Mouse (Mus musculus) E14TG2a.4 (cell line): ENCODE data around the gene Calcoco2.
A peak's percentile ranks its signal among the peaks of the same experiment; 100 is the strongest.

ENCODE experiments used
- H3K27me3 ChIP-seq: 2 replicates; pipeline ENCODE4 v1.6.1; 2014; ENCODE audit warnings: low read length, control low read depth; ENCODE audit not compliant: insufficient read depth
- H3K36me3 ChIP-seq: 2 replicates; pipeline ENCODE4 v1.6.1; 2014; ENCODE audit warnings: low read length, control low read depth; ENCODE audit not compliant: insufficient read depth
- H3K4me1 ChIP-seq: replicated peaks from 2 replicates; pipeline ENCODE4 v1.6.1; 2014; ENCODE audit warnings: low read depth, low read length, control low read depth
- H3K4me3 ChIP-seq: replicated peaks from 2 replicates; pipeline ENCODE4 v1.5.1; 2014; ENCODE audit warnings: mild to moderate bottlenecking, low read length
- H3K9me3 ChIP-seq: 2 replicates; pipeline ENCODE4 v1.6.1; 2014; ENCODE audit warnings: low read length, control low read depth
- CTCF ChIP-seq: conservative IDR thresholded peaks from 2 replicates; pipeline ENCODE4 v1.5.1; 2014; ENCODE audit warnings: low read length
- NANOG ChIP-seq: IDR thresholded peaks from 2 replicates; pipeline ENCODE4 v1.6.1; 2014; ENCODE audit warnings: borderline replicate concordance, low read length, mixed read lengths
- POU5F1 ChIP-seq: IDR thresholded peaks from 2 replicates; pipeline ENCODE4 v1.6.1; 2014; ENCODE audit warnings: low read length, borderline replicate concordance

Gene Calcoco2

DNA sequence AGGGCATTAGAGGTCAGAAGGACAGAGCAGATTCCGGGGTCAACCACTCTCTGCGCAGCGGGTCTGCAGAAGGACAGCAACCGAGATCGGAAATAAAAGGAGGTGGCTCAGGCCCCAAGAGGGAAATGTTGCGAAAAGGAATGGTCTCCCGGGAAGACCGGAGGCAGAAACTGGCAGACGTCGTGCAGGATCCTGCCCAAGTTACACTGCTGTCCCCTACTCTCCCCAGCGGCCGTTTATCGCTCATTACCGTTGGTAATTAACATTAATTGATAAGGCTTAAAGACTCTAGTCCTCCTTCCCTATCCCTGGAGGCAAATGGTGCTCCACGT lies 36.6 kb downstream of the Calcoco2 start:
- H3K27me3 ChIP-seq = no peaks in the 10 kb centered on the region
- H3K4me3 ChIP-seq = peak overlapping the region; percentile 98
- TF ChIP-seq NANOG (no peak), CTCF (no peak), POU5F1 (no peak)
- H3K36me3 ChIP-seq = peaks cover 38% of the 10 kb centered on the region
- H3K4me1 ChIP-seq = peaks cover 46% of the 10 kb centered on the region
- H3K9me3 ChIP-seq = no peaks in the 10 kb centered on the region

DNA sequence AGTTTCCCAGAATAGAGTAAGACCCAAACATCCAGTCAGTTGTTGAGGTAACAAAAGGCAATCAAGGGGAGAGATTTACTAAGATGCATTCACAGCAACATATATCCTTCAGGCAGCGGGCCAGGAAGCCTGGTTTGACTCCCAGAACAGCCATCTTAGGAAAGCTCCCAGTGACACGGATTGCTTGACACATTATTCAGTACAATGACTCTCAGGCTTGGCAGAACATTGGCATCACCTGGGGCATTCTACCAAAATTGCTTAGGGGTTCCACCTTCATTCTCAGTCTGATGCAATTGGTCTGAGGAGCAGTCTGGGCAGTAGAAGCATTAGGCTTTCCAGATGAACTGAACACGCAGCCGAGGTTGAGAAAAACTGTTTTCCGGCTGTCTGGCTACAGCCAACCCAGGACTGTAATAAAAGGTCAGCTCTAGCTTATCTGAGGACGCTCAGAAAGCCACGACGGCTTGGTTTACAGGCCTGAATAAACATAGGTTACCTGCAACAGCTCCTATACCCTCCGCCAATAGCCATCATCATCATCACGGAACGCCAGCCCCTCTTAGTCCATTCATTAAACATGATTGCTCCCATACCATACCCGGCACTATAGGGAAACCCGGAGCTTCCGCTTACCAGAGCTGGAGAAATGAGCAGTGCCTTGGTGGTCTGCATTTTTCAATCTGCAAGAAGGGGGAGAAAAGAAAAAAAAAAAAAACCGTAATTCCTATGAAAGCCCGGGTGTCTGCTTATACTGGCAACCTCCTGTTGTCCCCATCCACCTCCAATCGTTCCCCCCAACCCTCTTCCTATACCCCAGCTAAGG lies 37.2 kb downstream of the Calcoco2 start:
- Histone ChIP-seq H3K4me3 (peak overlapping the region; percentile 98), H3K36me3 (peaks cover 44% of the 10 kb centered on the region), H3K4me1 (peaks cover 46% of the 10 kb centered on the region), H3K27me3 (no peaks in the 10 kb centered on the region), H3K9me3 (no peaks in the 10 kb centered on the region)
- TF ChIP-seq NANOG = no peak
- no peak for TF ChIP-seq POU5F1
- TF ChIP-seq CTCF = no peak

DNA sequence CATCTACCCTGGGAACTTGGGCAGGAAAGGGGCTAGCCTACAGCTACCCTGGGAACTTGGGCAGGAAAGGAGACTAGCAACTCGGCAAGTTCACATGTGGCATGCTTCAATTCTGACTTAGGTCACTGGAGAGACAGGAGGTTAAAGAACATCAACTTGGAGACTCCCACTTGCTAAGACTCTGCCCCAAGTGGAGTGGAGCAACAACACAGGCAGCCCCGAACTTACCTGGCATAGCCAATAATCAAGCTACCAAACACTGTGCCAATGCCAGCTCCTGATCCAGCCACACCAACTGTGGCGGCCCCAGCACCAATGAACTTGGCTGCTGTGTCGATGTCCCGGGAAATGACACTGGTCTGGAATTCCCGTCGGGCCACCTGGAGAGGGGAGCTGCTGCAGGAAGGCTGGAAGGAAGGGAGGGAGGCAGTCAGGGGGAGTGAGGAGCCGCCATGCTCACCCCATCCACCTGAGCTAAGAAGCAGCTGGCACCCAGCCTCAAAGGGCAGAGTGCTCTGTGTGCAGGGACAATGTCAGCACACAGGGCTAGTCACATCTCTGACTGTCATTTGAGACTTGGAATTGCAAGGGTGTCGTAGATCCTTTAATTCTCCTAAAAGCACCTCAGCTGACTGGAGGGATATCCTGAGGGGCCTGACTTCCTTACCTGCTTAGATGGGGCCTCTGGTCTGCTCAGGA lies 38.3 kb downstream of the Calcoco2 start:
- no peak for TF ChIP-seq CTCF
- no peak for TF ChIP-seq POU5F1
- TF ChIP-seq NANOG = no peak
- peaks cover 50% of the 10 kb centered on the region for H3K36me3 ChIP-seq
- no peaks in the 10 kb centered on the region for H3K9me3 ChIP-seq
- peak overlapping the region; percentile 98 for H3K4me3 ChIP-seq
- peaks cover 47% of the 10 kb centered on the region for H3K4me1 ChIP-seq
- no peaks in the 10 kb centered on the region for H3K27me3 ChIP-seq

DNA sequence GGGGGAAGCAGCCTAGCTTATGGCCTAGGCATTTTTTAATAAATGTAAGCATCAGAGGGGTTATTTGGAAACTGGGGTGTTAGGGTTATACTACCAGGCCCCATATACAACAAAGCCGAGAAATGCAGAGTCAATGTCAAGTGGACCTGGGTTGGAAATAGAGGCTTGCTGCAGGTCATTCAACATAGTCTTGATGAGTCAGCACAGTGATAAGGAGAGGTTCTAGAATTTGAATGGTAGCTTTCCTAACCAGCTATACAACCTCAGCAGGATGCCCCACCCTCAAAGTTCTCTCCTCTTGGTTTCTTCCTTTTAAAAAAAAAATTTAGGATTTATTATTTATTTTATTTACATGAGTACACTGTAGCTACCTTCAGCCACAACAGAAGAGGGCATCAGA lies 40.8 kb downstream of the Calcoco2 start:
- Histone ChIP-seq H3K4me1 (peaks cover 46% of the 10 kb centered on the region), H3K36me3 (peaks cover 56% of the 10 kb centered on the region), H3K27me3 (no peaks in the 10 kb centered on the region), H3K9me3 (no peaks in the 10 kb centered on the region), H3K4me3 (no peak overlapping the region)
- TF ChIP-seq NANOG = no peak
- no peak for TF ChIP-seq CTCF
- TF ChIP-seq POU5F1 = no peak

DNA sequence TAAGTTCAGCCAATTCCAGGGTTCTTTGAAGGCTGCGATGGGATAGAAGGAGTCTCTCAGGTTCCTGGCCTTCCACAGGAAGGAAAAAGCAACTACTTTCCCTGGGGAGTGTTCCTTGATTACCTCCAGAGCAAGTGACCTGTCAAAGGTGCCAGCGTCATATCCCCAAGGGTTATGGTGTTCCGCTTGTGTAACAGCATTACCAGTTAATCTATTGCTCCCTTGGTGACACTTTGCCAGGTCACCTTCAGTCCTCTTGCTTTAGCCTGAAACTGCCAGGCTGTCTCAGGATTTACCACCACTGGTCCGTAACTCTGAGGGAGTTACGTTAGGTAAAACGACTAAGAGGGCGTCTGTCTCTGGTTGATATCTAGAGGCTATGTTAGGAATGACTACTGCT lies 41.4 kb downstream of the Calcoco2 start:
- H3K4me1 ChIP-seq = peaks cover 53% of the 10 kb centered on the region
- TF ChIP-seq CTCF = no peak
- no peak for TF ChIP-seq POU5F1
- TF ChIP-seq NANOG = no peak
- no peak overlapping the region for H3K4me3 ChIP-seq
- peaks cover 56% of the 10 kb centered on the region for H3K36me3 ChIP-seq
- H3K9me3 ChIP-seq = no peaks in the 10 kb centered on the region
- H3K27me3 ChIP-seq = no peaks in the 10 kb centered on the region

DNA sequence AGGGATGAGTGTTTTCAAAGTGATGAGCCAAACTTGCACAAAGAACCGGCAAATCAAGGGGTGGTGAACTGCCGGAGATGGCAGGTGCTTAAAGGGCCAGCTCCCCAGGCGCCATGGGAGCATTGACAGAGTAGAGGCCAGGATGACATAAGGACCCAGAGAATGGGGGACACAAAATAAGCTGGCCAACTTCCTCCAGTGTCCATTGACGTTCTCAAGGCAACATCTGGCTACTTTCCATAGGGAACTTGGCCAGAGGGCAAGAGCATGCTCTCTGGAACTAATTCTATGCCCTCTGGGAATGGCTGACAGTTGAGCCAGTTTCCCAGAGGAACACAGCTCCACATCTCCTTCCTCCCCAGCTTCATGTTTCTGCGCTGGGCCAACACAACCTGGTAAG lies 43.5 kb downstream of the Calcoco2 start:
- Histone ChIP-seq H3K9me3 (no peaks in the 10 kb centered on the region), H3K4me1 (peaks cover 50% of the 10 kb centered on the region), H3K4me3 (no peak overlapping the region), H3K36me3 (peaks cover 50% of the 10 kb centered on the region), H3K27me3 (no peaks in the 10 kb centered on the region)
- TF ChIP-seq NANOG (no peak), POU5F1 (no peak), CTCF (no peak)

DNA sequence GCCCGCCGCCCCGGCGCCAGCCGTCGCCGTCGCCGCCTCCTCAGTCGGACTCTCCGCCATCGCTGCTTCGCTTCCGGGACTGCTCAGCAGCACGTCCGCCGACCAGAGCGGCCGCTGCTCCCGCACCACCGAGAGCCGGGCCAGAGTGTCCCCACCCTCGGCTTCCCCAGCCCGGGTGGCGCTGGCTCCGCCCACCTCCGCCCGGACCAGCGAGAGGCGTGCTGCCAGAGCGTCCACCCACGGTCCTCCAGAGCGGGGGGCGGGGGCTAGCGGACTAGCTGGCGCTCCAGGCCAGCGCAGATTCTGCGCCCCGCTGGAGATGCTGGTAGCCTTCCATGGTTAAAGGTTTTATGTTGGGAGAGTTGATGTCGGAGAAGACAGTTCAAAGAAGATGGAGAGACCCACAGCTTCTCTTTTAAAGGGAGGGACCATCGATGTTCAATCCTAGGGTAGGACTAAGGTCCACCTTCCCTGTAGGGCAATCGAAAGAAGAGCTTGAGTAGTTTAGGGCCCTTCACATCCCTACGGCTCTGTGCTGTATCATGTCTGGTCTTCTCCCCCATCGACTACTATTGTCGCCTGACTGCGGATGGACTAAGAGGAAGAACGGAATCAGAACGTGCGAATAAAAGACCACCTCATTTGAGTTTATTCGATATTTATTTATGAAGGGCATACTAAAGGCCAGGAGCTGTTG lies 46.4 kb downstream of the Calcoco2 start, which contains the start of gene Ube2z:
Ube2z (minus strand) TSS at position 174 of the 697 bp plus-strand sequence.
- Histone ChIP-seq H3K4me1 (peaks cover 47% of the 10 kb centered on the region), H3K27me3 (no peaks in the 10 kb centered on the region), H3K4me3 (peak within 1 kb of the TSS; percentile 87), H3K9me3 (no peaks in the 10 kb centered on the region), H3K36me3 (peaks cover 56% of the 10 kb centered on the region)
- TF ChIP-seq NANOG (no peak), POU5F1 (no peak), CTCF (no peak)

DNA sequence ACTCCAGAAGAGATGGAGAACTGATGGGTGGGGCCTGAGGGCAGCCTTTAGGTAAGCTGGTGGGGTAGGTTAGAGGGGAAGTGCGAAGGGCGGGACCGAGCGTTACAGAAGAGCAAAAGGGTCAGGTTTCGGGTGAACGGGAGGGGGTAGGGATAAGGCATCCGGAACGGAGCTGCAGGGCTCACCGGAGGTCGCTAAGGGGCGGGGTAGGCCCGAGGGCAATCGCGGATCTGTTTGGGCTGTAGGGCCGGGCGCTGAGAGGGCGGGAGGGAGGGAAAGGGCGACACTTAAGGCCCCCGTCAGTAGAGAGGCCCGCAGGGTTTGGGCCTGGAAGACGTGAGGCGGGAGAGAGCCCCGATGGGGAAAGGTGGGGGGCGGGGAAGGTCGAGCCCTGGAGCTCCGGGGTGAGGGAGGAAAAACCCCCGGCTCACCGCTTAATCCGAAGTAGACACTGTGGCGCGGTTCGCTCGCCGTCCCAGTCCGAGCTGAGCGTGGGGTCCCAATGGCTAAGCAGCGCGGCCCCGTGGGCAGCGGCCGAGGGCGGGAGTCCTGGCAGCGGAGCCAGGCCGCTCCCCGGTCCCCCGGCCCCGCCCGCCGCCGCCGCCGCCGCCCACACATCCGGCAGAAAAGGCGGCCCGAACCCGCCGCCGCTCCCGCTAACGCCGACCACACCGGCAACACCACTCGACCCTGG lies 47.1 kb downstream of the Calcoco2 start:
- Histone ChIP-seq H3K9me3 (no peaks in the 10 kb centered on the region), H3K4me3 (peak overlapping the region; percentile 87), H3K27me3 (no peaks in the 10 kb centered on the region), H3K36me3 (peaks cover 56% of the 10 kb centered on the region), H3K4me1 (peaks cover 49% of the 10 kb centered on the region)
- TF ChIP-seq NANOG (no peak), CTCF (no peak), POU5F1 (no peak)
